9 mouse cellular contexts compared by ENCODE assay signal in the genomic region with DNA sequence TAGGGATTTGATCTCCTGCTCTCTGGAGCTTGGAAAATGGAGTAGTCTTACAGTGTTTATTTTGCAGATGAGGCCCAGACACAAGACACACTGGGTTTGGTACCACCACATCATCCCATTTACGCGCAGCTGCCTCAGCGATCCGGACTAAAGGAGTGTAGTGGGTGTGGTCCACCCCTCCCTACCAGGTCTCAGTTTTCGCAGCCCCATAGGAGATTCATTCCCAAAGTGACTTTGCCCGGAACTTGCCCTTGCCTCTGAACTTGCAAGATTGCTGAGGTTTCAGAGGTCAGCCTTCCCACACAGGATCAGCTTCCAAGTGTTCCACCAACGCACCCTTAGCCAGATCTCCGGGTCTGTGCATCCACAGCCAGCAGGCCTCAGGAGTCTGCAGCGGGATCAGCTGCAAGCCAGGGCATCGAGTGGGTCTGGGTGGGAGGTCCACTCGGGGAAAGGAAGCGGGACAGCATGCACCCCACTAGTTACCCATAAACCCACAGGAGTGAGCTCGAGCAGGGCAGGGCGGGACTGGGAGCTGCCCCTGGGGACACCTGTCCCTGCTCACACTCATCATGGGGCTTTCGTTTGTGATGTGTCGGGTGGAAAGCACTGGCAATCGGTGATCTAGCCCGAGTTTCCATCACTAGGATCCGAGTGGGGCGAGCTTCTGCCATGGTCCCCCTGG. TPM values are rescaled to one million over a fixed set of nuclear protein-coding genes. Genes with fewer than 3 reads are reported as not detected.
DNase-seq lines count a peak whose midpoint lies in the region; ATAC-seq and TF ChIP-seq lines count a peak whose summit lies in the region.
"Had no signal": no experiment of that assay in that cellular context is flagged by ENCODE, and none has a peak within 500 bp of the region (broad histone marks: within the 10 kb centered on the region; RNA-seq: fewer than 3 reads in every experiment).

No protein-coding gene starts in this region.

- H3K4me3 ChIP-seq in lung, embryonic 16.5 days (ENCODE audit: low read length) = no peak overlapping the region
- H3K4me3 ChIP-seq in lung, adult 2 months (replicated peaks; ENCODE audit: extremely low read depth, low read depth, low read length) = no peak overlapping the region
- no peak overlapping the region for H3K4me3 ChIP-seq in forebrain, embryonic 14.5 days (ENCODE audit: low read depth, low read length)
- peak overlapping the region; percentile 29; the same call in 1 of the 2 replicates for H3K4me3 ChIP-seq in limb, embryonic 14.5 days (replicated peaks; ENCODE audit: low read length)
- peak overlapping the region; percentile 28; the same call in 1 of the 2 replicates for H3K4me3 ChIP-seq in stomach, embryonic 15.5 days (replicated peaks)

- H3K27me3 ChIP-seq in lung, embryonic 16.5 days (ENCODE audit: control insufficient read depth, insufficient read depth, low read depth, low read length) = peaks cover 5% of the 10 kb centered on the region; the same call in 1 of the 2 replicates
- peaks cover 57% of the 10 kb centered on the region for H3K27me3 ChIP-seq in forebrain, embryonic 14.5 days (replicated peaks; ENCODE audit: control insufficient read depth, insufficient read depth, low read length)
- peaks cover 7% of the 10 kb centered on the region; the same call in 1 of the 2 replicates for H3K27me3 ChIP-seq in limb, embryonic 14.5 days (ENCODE audit: control insufficient read depth, insufficient read depth, low read length)
- no peaks in the 10 kb centered on the region for H3K27me3 ChIP-seq in stomach, embryonic 15.5 days (replicated peaks)

- 37% methylated on average over 20 of the region's 20 CpGs for WGBS in lung, embryonic 16.5 days
- 68% methylated on average over 20 of the region's 20 CpGs for WGBS in lung, adult 2 months
- WGBS in forebrain, embryonic 14.5 days = 9% methylated on average over 20 of the region's 20 CpGs
- 14% methylated on average over 18 of the region's 20 CpGs for WGBS in limb, embryonic 14.5 days
- 28% methylated on average over 20 of the region's 20 CpGs for WGBS in stomach, embryonic 15.5 days

- no peaks in the 10 kb centered on the region for H3K9me3 ChIP-seq in lung, embryonic 16.5 days (ENCODE audit: control insufficient read depth, low read length)
- no peaks in the 10 kb centered on the region for H3K9me3 ChIP-seq in forebrain, embryonic 14.5 days (replicated peaks; ENCODE audit: control insufficient read depth, low read length)
- H3K9me3 ChIP-seq in limb, embryonic 14.5 days (ENCODE audit: control insufficient read depth, low read length) = no peaks in the 10 kb centered on the region
- H3K9me3 ChIP-seq in stomach, embryonic 15.5 days = no peaks in the 10 kb centered on the region

- H3K36me3 ChIP-seq in lung, embryonic 16.5 days (ENCODE audit: control insufficient read depth, insufficient read depth, low read length) = no peaks in the 10 kb centered on the region
- H3K36me3 ChIP-seq in forebrain, embryonic 14.5 days (ENCODE audit: control insufficient read depth, insufficient read depth, low read length) = no peaks in the 10 kb centered on the region
- H3K36me3 ChIP-seq in limb, embryonic 14.5 days (ENCODE audit: control insufficient read depth, insufficient read depth, low read length) = no peaks in the 10 kb centered on the region
- H3K36me3 ChIP-seq in stomach, embryonic 15.5 days = no peaks in the 10 kb centered on the region

- no peak for TF ChIP-seq POLR2A in lung, adult 2 months (IDR thresholded peaks at IDR 0.05; ENCODE audit: borderline replicate concordance, extremely low read depth, low read depth, low read length)
- TF ChIP-seq POLR2A in limb, embryonic 14.5 days (IDR thresholded peaks at IDR 0.05; ENCODE audit: borderline replicate concordance, extremely low read depth, insufficient read depth, insufficient read length) = no peak

- DNase-seq in lung, adult 2 months = no peak
- no peak for DNase-seq in forebrain, embryonic 14.5 days (ENCODE audit: low spot score)
- no peak for DNase-seq in limb, embryonic 14.5 days (ENCODE audit: low spot score)
- DNase-seq in Muller cell, postnatal 12 days (ENCODE audit: inconsistent ontology term) = no peak
- DNase-seq in adrenal gland, adult 8-10 months = no peak

- ATAC-seq in lung, embryonic 16.5 days (ENCODE audit: low read depth) = no peak
- ATAC-seq in forebrain, embryonic 14.5 days = no peak
- ATAC-seq in limb, embryonic 14.5 days (ENCODE audit: low FRiP score, low read depth) = no peak
- ATAC-seq in stomach, embryonic 15.5 days (ENCODE audit: insufficient read depth, low FRiP score, low read depth) = no peak
- ATAC-seq in megakaryocyte-erythroid progenitor cell, adult 5-6 weeks (replicated peaks; ENCODE audit: low FRiP score, low TSS enrichment, poor library complexity, severe bottlenecking) = no peak

- peaks cover 31% of the 10 kb centered on the region for H3K4me1 ChIP-seq in lung, embryonic 16.5 days (replicated peaks; ENCODE audit: control insufficient read depth, insufficient read depth, low read length)
- H3K4me1 ChIP-seq in lung, adult 2 months (ENCODE audit: control insufficient read depth, insufficient read depth, low read length) = peaks cover 8% of the 10 kb centered on the region; the same call in 1 of the 2 replicates
- H3K4me1 ChIP-seq in forebrain, embryonic 14.5 days (ENCODE audit: control insufficient read depth, insufficient read depth, low read length) = peaks cover 29% of the 10 kb centered on the region
- peaks cover 36% of the 10 kb centered on the region for H3K4me1 ChIP-seq in limb, embryonic 14.5 days (ENCODE audit: control insufficient read depth, insufficient read depth, low read length)
- H3K4me1 ChIP-seq in stomach, embryonic 15.5 days = peaks cover 43% of the 10 kb centered on the region

- no peak overlapping the region for H3K27ac ChIP-seq in lung, embryonic 16.5 days (ENCODE audit: low read length)
- H3K27ac ChIP-seq in forebrain, embryonic 14.5 days (ENCODE audit: low read depth, low read length) = no peak overlapping the region
- H3K27ac ChIP-seq in limb, embryonic 14.5 days (replicated peaks; ENCODE audit: low read depth, low read length) = peak overlapping the region; percentile 74
- 0 out of 2 replicates have a peak overlapping the region, but pooled peaks have one; percentile 35 for H3K27ac ChIP-seq in stomach, embryonic 15.5 days

- H3K9ac ChIP-seq in lung, embryonic 16.5 days (ENCODE audit: low read length) = peak overlapping the region; percentile 51
- H3K9ac ChIP-seq in forebrain, embryonic 14.5 days (ENCODE audit: low read length) = peak overlapping the region; percentile 41
- peak overlapping the region; percentile 52 for H3K9ac ChIP-seq in limb, embryonic 14.5 days (ENCODE audit: low read depth, low read length, severe bottlenecking)
- H3K9ac ChIP-seq in stomach, embryonic 15.5 days = no peak overlapping the region

- no peak for TF ChIP-seq CTCF in lung, adult 2 months (IDR thresholded peaks at IDR 0.05; ENCODE audit: insufficient read depth, low read length)

- peak overlapping the region; percentile 44; the same call in 1 of the 2 replicates for H3K4me2 ChIP-seq in lung, embryonic 16.5 days (ENCODE audit: low read depth, low read length)
- peak overlapping the region; percentile 47 for H3K4me2 ChIP-seq in forebrain, embryonic 14.5 days (ENCODE audit: low read length)
- peak overlapping the region; percentile 72 for H3K4me2 ChIP-seq in limb, embryonic 14.5 days (replicated peaks; ENCODE audit: low read depth, low read length, severe bottlenecking)
- H3K4me2 ChIP-seq in stomach, embryonic 15.5 days = peak overlapping the region; percentile 57

RNA-seq across cellular contexts. Expression of gene Tha1, which starts 15.0 kb away (rescaled TPM):
- 4.6 and 5.0 TPM in 2 replicates for polyA plus RNA-seq in lung, embryonic 16.5 days (2015; fragmentation: Nextera tagmentation; extraction: Ambion mirVana)
- 11.7 and 15.5 TPM in 2 replicates for polyA plus RNA-seq in lung, adult 2 months (2012; rRNA removed)
- polyA plus RNA-seq in forebrain, embryonic 14.5 days (2014; fragmentation: Nextera tagmentation; extraction: Ambion mirVana) = 3.3 and 3.4 TPM in 2 replicates
- 6.5 and 6.9 TPM in 2 replicates for polyA plus RNA-seq in limb, embryonic 14.5 days (2012; rRNA removed)
- polyA plus RNA-seq in limb, embryonic 14.5 days (2014; fragmentation: Nextera tagmentation; extraction: Ambion mirVana) = 3.4 and 4.1 TPM in 2 replicates
- 7.1 and 7.2 TPM in 2 replicates for polyA plus RNA-seq in stomach, embryonic 15.5 days (2015; fragmentation: Nextera tagmentation; extraction: Ambion mirVana)
- total RNA-seq in megakaryocyte-erythroid progenitor cell, adult 5-6 weeks (2014; fragmentation: Nextera tagmentation) = 1.8 and 4.9 TPM in 2 replicates
- total RNA-seq in megakaryocyte-erythroid progenitor cell, adult 5-6 weeks (2017) = 2.8 and 3.8 TPM in 2 replicates
- 10 to 100 TPM; 16.4 to 16.7 (median 16.5) TPM for total RNA-seq in adrenal gland, adult 8-10 months (2022)

RNA-seq across cellular contexts. Expression of gene Tmem235, which starts 27.8 kb away (rescaled TPM):
- not detected in 2 replicates for polyA plus RNA-seq in lung, embryonic 16.5 days (2015; fragmentation: Nextera tagmentation; extraction: Ambion mirVana)
- not detected in 2 replicates for polyA plus RNA-seq in lung, adult 2 months (2012; rRNA removed)
- polyA plus RNA-seq in forebrain, embryonic 14.5 days (2014; fragmentation: Nextera tagmentation; extraction: Ambion mirVana) = not detected in 2 replicates
- not detected in 2 replicates for polyA plus RNA-seq in limb, embryonic 14.5 days (2012; rRNA removed)
- not detected in 2 replicates for polyA plus RNA-seq in limb, embryonic 14.5 days (2014; fragmentation: Nextera tagmentation; extraction: Ambion mirVana)
- polyA plus RNA-seq in stomach, embryonic 15.5 days (2015; fragmentation: Nextera tagmentation; extraction: Ambion mirVana) = not detected in 2 replicates
- not detected in 2 replicates for total RNA-seq in megakaryocyte-erythroid progenitor cell, adult 5-6 weeks (2014; fragmentation: Nextera tagmentation)
- not detected in 2 replicates for total RNA-seq in megakaryocyte-erythroid progenitor cell, adult 5-6 weeks (2017)
- total RNA-seq in adrenal gland, adult 8-10 months (2022) = not detected
- polyA plus RNA-seq: frontal cortex, adult 2 months had no signal

RNA-seq across cellular contexts. Expression of gene Birc5, which starts 39.3 kb away (rescaled TPM):
- 312 and 336 TPM in 2 replicates for polyA plus RNA-seq in lung, embryonic 16.5 days (2015; fragmentation: Nextera tagmentation; extraction: Ambion mirVana)
- 1.4 and 2.5 TPM in 2 replicates for polyA plus RNA-seq in lung, adult 2 months (2012; rRNA removed)
- 106 and 145 TPM in 2 replicates for polyA plus RNA-seq in forebrain, embryonic 14.5 days (2014; fragmentation: Nextera tagmentation; extraction: Ambion mirVana)
- polyA plus RNA-seq in limb, embryonic 14.5 days (2012; rRNA removed) = 128 and 138 TPM in 2 replicates
- polyA plus RNA-seq in limb, embryonic 14.5 days (2014; fragmentation: Nextera tagmentation; extraction: Ambion mirVana) = 267 and 276 TPM in 2 replicates
- polyA plus RNA-seq in stomach, embryonic 15.5 days (2015; fragmentation: Nextera tagmentation; extraction: Ambion mirVana) = 293 and 308 TPM in 2 replicates
- total RNA-seq in megakaryocyte-erythroid progenitor cell, adult 5-6 weeks (2014; fragmentation: Nextera tagmentation) = 164 and 220 TPM in 2 replicates
- 144 and 182 TPM in 2 replicates for total RNA-seq in megakaryocyte-erythroid progenitor cell, adult 5-6 weeks (2017)
- 1 to 10 TPM; 1.2 to 2.5 (median 1.7) TPM for total RNA-seq in adrenal gland, adult 8-10 months (2022)

Comparison
In these comparisons a context has a peak if more than half of its experiments do, and no peak if none do; other contexts are left out.
1. RNA of gene Birc5, which starts 39.3 kb away (polyA plus RNA-seq): 312 to 336 TPM in lung, embryonic 16.5 days, 293 to 308 TPM in stomach, embryonic 15.5 days, 128 to 276 TPM in limb, embryonic 14.5 days and 106 to 145 TPM in forebrain, embryonic 14.5 days; 1.4 to 2.5 TPM in lung, adult 2 months; every median in the first group is over 10 times any median in the second.
2. H3K27ac ChIP-seq: peak in limb, embryonic 14.5 days (single experiment) and stomach, embryonic 15.5 days (single experiment); none in lung, embryonic 16.5 days (single experiment) and forebrain, embryonic 14.5 days (single experiment).
3. H3K4me3 ChIP-seq: peak in limb, embryonic 14.5 days (single experiment) and stomach, embryonic 15.5 days (single experiment); none in lung, embryonic 16.5 days (single experiment), lung, adult 2 months (single experiment) and forebrain, embryonic 14.5 days (single experiment).
4. Peak in every context shown above with its lines, with median percentiles within 50 percentile points of each other: H3K4me2 ChIP-seq.